Mouse (Mus musculus) brain, embryonic 14.5 days (tissue): Measurements from ENCODE around the gene Gm10563.

Source experiments
- CTCF ChIP-seq: fragments of 200-500 bp; IDR thresholded peaks from 2 replicates; pipeline ENCODE4 v1.5.1; 2012; ENCODE audit warnings: inconsistent platforms, mild to moderate bottlenecking, moderate library complexity, borderline replicate concordance; ENCODE audit not compliant: insufficient read depth, insufficient read length; ENCODE audit errors: extremely low read depth
- POLR2A ChIP-seq: fragments of 200-500 bp; IDR thresholded peaks from 2 replicates; pipeline ENCODE4 v1.6.1; 2012; ENCODE audit warnings: mild to moderate bottlenecking, inconsistent platforms, borderline replicate concordance; ENCODE audit not compliant: poor library complexity, insufficient read depth, insufficient read length, severe bottlenecking; ENCODE audit errors: extremely low read depth

- TF ChIP-seq POLR2A = no peak
- TF ChIP-seq CTCF = no peak
These were observed 9.3 kb downstream of the Gm10563 start for GRCm38 (mm10) chr4:155635766-155636499.
